Comparison of ENCODE assay signal across 8 mouse cellular contexts in genomic region chr1:190928370-190929009, GRCm38 (mm10). TPM values are rescaled to one million over a fixed set of nuclear protein-coding genes. Genes with fewer than 3 reads are reported as not detected.
DNase-seq lines count a peak whose midpoint lies in the region; ATAC-seq lines count a peak whose summit lies in the region.

No protein-coding gene starts in this region.

- H3K9me3 ChIP-seq in lung, embryonic 16.5 days (ENCODE audit: control insufficient read depth, low read length), result no peaks in the 10 kb centered on the region

- H3K4me1 ChIP-seq in lung, embryonic 16.5 days (replicated peaks; ENCODE audit: control insufficient read depth, insufficient read depth, low read length), result peaks cover 12% of the 10 kb centered on the region

- H3K4me3 ChIP-seq in lung, embryonic 16.5 days (ENCODE audit: low read length), result peak overlapping the region; percentile 82

- peak overlapping the region; percentile 92 for H3K9ac ChIP-seq in lung, embryonic 16.5 days (ENCODE audit: low read length)

- H3K36me3 ChIP-seq in lung, embryonic 16.5 days (ENCODE audit: control insufficient read depth, insufficient read depth, low read length), result peaks cover 4% of the 10 kb centered on the region; the same call in 1 of the 2 replicates

- peak; percentile 98 for DNase-seq in MEL-GATA-1-ER (ENCODE audit: extremely low read depth, low read depth)
- peak; percentile 96 for DNase-seq in cerebellum, adult 8-10 months
- peak; percentile 98 for DNase-seq in forelimb bud, embryonic 11.5 days (ENCODE audit: low read depth, low spot score)
- DNase-seq in layer of hippocampus, adult 9-10 months (ENCODE audit: low spot score), result peak; percentile 94
- DNase-seq in ovary, postnatal 10 days (ENCODE audit: low spot score), result peak; percentile 93
- peak; percentile 96 to 97 for DNase-seq in thymus, postnatal 10 days (ENCODE audit: low spot score in 2 of 2)

- peak; percentile 98 for ATAC-seq in hematopoietic stem cell, adult 5-6 weeks (replicated peaks in 1 of 2; ENCODE audit: insufficient read depth in 1 of 2, low FRiP score in 2 of 2, low TSS enrichment in 1 of 2, low read depth in 1 of 2, poor library complexity in 2 of 2, severe bottlenecking in 2 of 2)
- ATAC-seq in lung, embryonic 16.5 days (ENCODE audit: low read depth), result peak; percentile 97

- H3K27me3 ChIP-seq in lung, embryonic 16.5 days (ENCODE audit: control insufficient read depth, insufficient read depth, low read depth, low read length), result no peaks in the 10 kb centered on the region

- H3K27ac ChIP-seq in lung, embryonic 16.5 days (ENCODE audit: low read length), result peak overlapping the region; percentile 99

- under 1% methylated on average over 52 of the region's 79 CpGs for WGBS in lung, embryonic 16.5 days

- H3K4me2 ChIP-seq in lung, embryonic 16.5 days (ENCODE audit: low read depth, low read length), result peak overlapping the region; percentile 87

RNA-seq across cellular contexts. Expression of gene Angel2, which starts 3.6 kb away (rescaled TPM):
- total RNA-seq in hematopoietic stem cell, adult 5-6 weeks (2017), result 34.4 and 60.8 TPM in 2 replicates
- 33.7 and 40.5 TPM in 2 replicates for polyA plus RNA-seq in lung, embryonic 16.5 days (2015; fragmentation: Nextera tagmentation; extraction: Ambion mirVana)

RNA-seq across cellular contexts. Expression of gene Rps6kc1, which starts 16.9 kb away (rescaled TPM):
- total RNA-seq in hematopoietic stem cell, adult 5-6 weeks (2017), result 14.1 and 15.7 TPM in 2 replicates
- 15.5 and 16.4 TPM in 2 replicates for polyA plus RNA-seq in lung, embryonic 16.5 days (2015; fragmentation: Nextera tagmentation; extraction: Ambion mirVana)

RNA-seq across cellular contexts. Expression of gene Vash2, which starts 50.6 kb away (rescaled TPM):
- 0.81 TPM in 1 of 2 replicates, not detected in the other for total RNA-seq in hematopoietic stem cell, adult 5-6 weeks (2017)
- 15.2 and 17.7 TPM in 2 replicates for polyA plus RNA-seq in lung, embryonic 16.5 days (2015; fragmentation: Nextera tagmentation; extraction: Ambion mirVana)

Comparison
In these comparisons a context has a peak if more than half of its experiments do, and no peak if none do; other contexts are left out.
1. Peak in every context shown above with its lines: DNase-seq, ATAC-seq, H3K4me3 ChIP-seq and H3K27ac ChIP-seq.